In the genomic region with DNA sequence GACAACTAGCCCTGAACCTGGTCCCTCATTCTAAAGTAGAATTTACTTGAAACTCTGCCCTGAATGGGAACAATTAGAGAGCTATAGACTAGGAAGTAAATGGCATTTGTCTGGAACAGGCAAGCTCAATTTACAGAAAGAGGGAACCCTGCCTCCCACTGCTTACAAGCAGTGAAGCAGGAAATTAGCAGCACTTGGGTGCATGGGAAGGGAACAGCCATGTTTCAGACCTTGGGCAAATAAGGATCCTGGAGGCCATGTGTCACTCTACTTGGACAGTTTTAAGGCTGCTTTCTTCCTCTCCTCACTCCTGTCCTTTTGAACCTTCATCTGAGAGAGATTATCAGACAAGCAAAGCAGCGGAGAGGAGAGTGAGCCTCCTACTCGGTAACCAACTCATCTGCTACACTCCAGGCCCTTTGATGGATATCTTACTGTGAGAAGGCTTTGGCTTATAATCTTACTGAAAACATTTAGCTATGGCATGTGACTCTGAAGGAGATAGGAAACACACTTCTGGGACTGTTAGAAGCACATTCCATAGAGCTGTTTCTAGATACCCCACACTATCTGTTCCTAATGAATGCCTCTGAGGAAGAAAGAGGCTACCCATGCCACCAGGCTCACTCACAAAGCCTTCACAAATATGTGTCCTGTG, we compare ENCODE assay signal across 18 mouse cellular contexts.
DNase-seq lines count a peak whose midpoint lies in the region; ATAC-seq and TF ChIP-seq lines count a peak whose summit lies in the region.
"Had no signal": no experiment of that assay in that cellular context is flagged by ENCODE, and none has a peak within 500 bp of the region (broad histone marks: within the 10 kb centered on the region; RNA-seq: fewer than 3 reads in every experiment).

No protein-coding gene starts in this region.

- H3K4me3 ChIP-seq in hindbrain, embryonic 12.5 days: no peak overlapping the region
- H3K4me3 ChIP-seq in hindbrain, embryonic 11.5 days (ENCODE audit: low read depth, low read length): no peak overlapping the region
- H3K4me3 ChIP-seq in midbrain, postnatal 0 days (ENCODE audit: low read depth, low read length): no peak overlapping the region
- H3K4me3 ChIP-seq in midbrain, embryonic 16.5 days (ENCODE audit: low read depth, low read length): no peak overlapping the region
- H3K4me3 ChIP-seq in neural tube, embryonic 14.5 days (ENCODE audit: low read depth, low read length): no peak overlapping the region
- H3K4me3 ChIP-seq: forebrain, embryonic 12.5 days; intestine, embryonic 15.5 days; limb, embryonic 12.5 days; liver, embryonic 13.5 days had no signal

- no peaks in the 10 kb centered on the region for H3K4me1 ChIP-seq in hindbrain, embryonic 12.5 days
- H3K4me1 ChIP-seq in hindbrain, embryonic 11.5 days (replicated peaks; ENCODE audit: control insufficient read depth, insufficient read depth, low read length): no peaks in the 10 kb centered on the region
- H3K4me1 ChIP-seq in midbrain, postnatal 0 days (ENCODE audit: insufficient read depth, low read length): no peaks in the 10 kb centered on the region; the same call in 1 of the 2 replicates
- H3K4me1 ChIP-seq in midbrain, embryonic 16.5 days (ENCODE audit: control insufficient read depth, insufficient read depth, low read length): no peaks in the 10 kb centered on the region
- H3K4me1 ChIP-seq in neural tube, embryonic 14.5 days (ENCODE audit: control insufficient read depth, insufficient read depth, low read length): no peaks in the 10 kb centered on the region
- H3K4me1 ChIP-seq: forebrain, embryonic 12.5 days; intestine, embryonic 15.5 days; liver, embryonic 13.5 days had no signal

- 0 out of 2 replicates have a peak overlapping the region, but pooled peaks have one; percentile 1 for H3K27ac ChIP-seq in hindbrain, embryonic 12.5 days
- no peak overlapping the region for H3K27ac ChIP-seq in hindbrain, embryonic 11.5 days (ENCODE audit: low read depth, low read length)
- H3K27ac ChIP-seq in midbrain, postnatal 0 days (ENCODE audit: low read depth, low read length): no peak overlapping the region
- H3K27ac ChIP-seq in midbrain, embryonic 16.5 days (ENCODE audit: low read length): no peak overlapping the region
- peak overlapping the region; percentile 4; the same call in 1 of the 2 replicates for H3K27ac ChIP-seq in neural tube, embryonic 14.5 days (ENCODE audit: low read depth, low read length)
- H3K27ac ChIP-seq: forebrain, embryonic 12.5 days; intestine, embryonic 15.5 days; limb, embryonic 12.5 days; liver, embryonic 13.5 days had no signal

- 73% methylated on average over 2 of the region's 2 CpGs for WGBS in hindbrain, embryonic 12.5 days
- 75% methylated on average over 2 of the region's 2 CpGs for WGBS in hindbrain, embryonic 11.5 days
- 54% methylated on average over 2 of the region's 2 CpGs for WGBS in midbrain, postnatal 0 days
- 65% methylated on average over 2 of the region's 2 CpGs for WGBS in midbrain, embryonic 16.5 days
- 43% methylated on average over 2 of the region's 2 CpGs for WGBS in neural tube, embryonic 14.5 days

- no peak for TF ChIP-seq CTCF in midbrain, postnatal 0 days (IDR thresholded peaks at IDR 0.05)

- no peaks in the 10 kb centered on the region for H3K36me3 ChIP-seq in hindbrain, embryonic 12.5 days
- no peaks in the 10 kb centered on the region for H3K36me3 ChIP-seq in hindbrain, embryonic 11.5 days (ENCODE audit: control insufficient read depth, insufficient read depth, low read length)
- no peaks in the 10 kb centered on the region for H3K36me3 ChIP-seq in midbrain, postnatal 0 days (ENCODE audit: insufficient read depth, low read length)
- H3K36me3 ChIP-seq in midbrain, embryonic 16.5 days (ENCODE audit: control insufficient read depth, insufficient read depth, low read length): no peaks in the 10 kb centered on the region
- H3K36me3 ChIP-seq in neural tube, embryonic 14.5 days (ENCODE audit: control insufficient read depth, insufficient read depth, low read length): no peaks in the 10 kb centered on the region
- H3K36me3 ChIP-seq: forebrain, embryonic 12.5 days; G1E; intestine, embryonic 15.5 days; limb, embryonic 12.5 days; liver, embryonic 13.5 days had no signal

- no peak for ATAC-seq in hindbrain, embryonic 12.5 days (ENCODE audit: low FRiP score)
- ATAC-seq in hindbrain, embryonic 11.5 days (ENCODE audit: low FRiP score): no peak
- ATAC-seq in midbrain, postnatal 0 days (ENCODE audit: low FRiP score): no peak
- ATAC-seq in midbrain, embryonic 16.5 days: no peak
- 0 out of 2 replicates have a peak, but pooled peaks have one; percentile 4 for ATAC-seq in neural tube, embryonic 14.5 days (ENCODE audit: low read depth)
- ATAC-seq: intestine, embryonic 15.5 days had no signal

- no peaks in the 10 kb centered on the region for H3K9me3 ChIP-seq in hindbrain, embryonic 12.5 days (replicated peaks)
- no peaks in the 10 kb centered on the region for H3K9me3 ChIP-seq in hindbrain, embryonic 11.5 days (ENCODE audit: control insufficient read depth, low read length)
- H3K9me3 ChIP-seq in midbrain, postnatal 0 days (ENCODE audit: low read length): no peaks in the 10 kb centered on the region
- H3K9me3 ChIP-seq in midbrain, embryonic 16.5 days (replicated peaks; ENCODE audit: control insufficient read depth, low read length, poor library complexity, severe bottlenecking): no peaks in the 10 kb centered on the region
- no peaks in the 10 kb centered on the region for H3K9me3 ChIP-seq in neural tube, embryonic 14.5 days (ENCODE audit: control insufficient read depth, low read length)
- H3K9me3 ChIP-seq: forebrain, embryonic 12.5 days; intestine, embryonic 15.5 days; limb, embryonic 12.5 days; liver, embryonic 13.5 days had no signal

- H3K27me3 ChIP-seq in hindbrain, embryonic 12.5 days: no peaks in the 10 kb centered on the region
- no peaks in the 10 kb centered on the region for H3K27me3 ChIP-seq in hindbrain, embryonic 11.5 days (ENCODE audit: control insufficient read depth, insufficient read depth, low read length)
- H3K27me3 ChIP-seq in midbrain, postnatal 0 days (ENCODE audit: insufficient read depth, low read length): no peaks in the 10 kb centered on the region
- no peaks in the 10 kb centered on the region for H3K27me3 ChIP-seq in midbrain, embryonic 16.5 days (ENCODE audit: control insufficient read depth, insufficient read depth, low read depth, low read length)
- no peaks in the 10 kb centered on the region for H3K27me3 ChIP-seq in neural tube, embryonic 14.5 days (ENCODE audit: control insufficient read depth, insufficient read depth, low read length)
- H3K27me3 ChIP-seq: forebrain, embryonic 12.5 days; intestine, embryonic 15.5 days; limb, embryonic 12.5 days; liver, embryonic 13.5 days had no signal

- DNase-seq in embryo, embryonic 10 days (ENCODE audit: low spot score): peak; percentile 13
- no peak for DNase-seq in embryo, embryonic 9.5 days (ENCODE audit: extremely low spot score)
- DNase-seq in hindbrain, embryonic 11.5 days (ENCODE audit: low spot score): no peak
- peak; percentile 21 for DNase-seq in midbrain, postnatal 0 days (ENCODE audit: low spot score)
- DNase-seq in urinary bladder, postnatal 10 days (ENCODE audit: low spot score): no peak
- DNase-seq: adrenal gland, postnatal 25 days; kidney, postnatal 14 days; liver, embryonic 13.5 days; lung, embryonic 14.5 days; lung, postnatal 4 days; thymus, postnatal 14 days had no signal

- H3K9ac ChIP-seq in hindbrain, embryonic 12.5 days: no peak overlapping the region
- no peak overlapping the region for H3K9ac ChIP-seq in hindbrain, embryonic 11.5 days (ENCODE audit: low read depth, low read length)
- H3K9ac ChIP-seq in midbrain, postnatal 0 days (replicated peaks; ENCODE audit: low read length, poor library complexity, severe bottlenecking): no peak overlapping the region
- no peak overlapping the region for H3K9ac ChIP-seq in midbrain, embryonic 16.5 days (ENCODE audit: low read depth, low read length)
- H3K9ac ChIP-seq in neural tube, embryonic 14.5 days (replicated peaks; ENCODE audit: low read depth, low read length): no peak overlapping the region
- H3K9ac ChIP-seq: forebrain, embryonic 12.5 days; intestine, embryonic 15.5 days; limb, embryonic 12.5 days; liver, embryonic 13.5 days; lung, embryonic 14.5 days had no signal

- no peak overlapping the region for H3K4me2 ChIP-seq in hindbrain, embryonic 12.5 days (replicated peaks)
- no peak overlapping the region for H3K4me2 ChIP-seq in hindbrain, embryonic 11.5 days (replicated peaks; ENCODE audit: low read depth, low read length)
- no peak overlapping the region for H3K4me2 ChIP-seq in midbrain, postnatal 0 days (ENCODE audit: low read depth, low read length, poor library complexity, severe bottlenecking)
- no peak overlapping the region for H3K4me2 ChIP-seq in midbrain, embryonic 16.5 days (ENCODE audit: low read length)
- no peak overlapping the region for H3K4me2 ChIP-seq in neural tube, embryonic 14.5 days (ENCODE audit: low read depth, low read length)
- H3K4me2 ChIP-seq: forebrain, embryonic 12.5 days; intestine, embryonic 15.5 days; limb, embryonic 12.5 days; liver, embryonic 13.5 days; lung, embryonic 14.5 days had no signal

Comparison
In these comparisons a context has a peak if more than half of its experiments do, and no peak if none do; other contexts are left out.
1. DNase-seq: peak in embryo, embryonic 10 days (single experiment) and midbrain, postnatal 0 days (single experiment); none in embryo, embryonic 9.5 days (single experiment), hindbrain, embryonic 11.5 days (single experiment) and urinary bladder, postnatal 10 days (single experiment).
2. H3K27ac ChIP-seq: peak in hindbrain, embryonic 12.5 days (single experiment) and neural tube, embryonic 14.5 days (single experiment); none in hindbrain, embryonic 11.5 days (single experiment), midbrain, postnatal 0 days (single experiment) and midbrain, embryonic 16.5 days (single experiment).